Mouse (Mus musculus): ENCODE data around the gene Shisal1.

DNA sequence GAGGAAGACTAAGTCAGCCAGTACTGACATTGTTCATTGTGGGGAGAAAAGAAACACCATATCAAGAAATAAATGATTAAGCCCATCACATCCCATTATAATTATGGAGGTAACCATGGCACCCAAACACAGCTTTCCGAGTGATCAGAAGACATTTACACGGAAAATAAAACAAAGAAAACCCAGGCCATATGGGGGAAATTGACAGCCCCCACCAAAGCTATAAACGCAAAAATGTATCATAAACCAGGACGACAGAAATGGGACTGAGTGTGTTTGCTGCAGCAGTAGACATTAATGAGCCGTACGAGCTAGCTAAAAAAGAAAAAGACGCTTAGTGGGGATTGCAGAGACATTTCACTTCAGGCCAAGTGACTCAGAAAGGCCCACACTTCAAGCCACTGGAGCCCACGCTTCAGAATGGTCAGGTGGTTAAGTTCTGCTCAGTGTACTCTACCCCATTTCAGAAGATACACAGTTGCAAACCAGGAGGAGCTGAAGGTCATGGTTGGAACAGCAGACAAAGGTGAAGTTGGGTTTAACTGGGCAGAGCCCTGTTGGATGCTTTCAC is 60.8 kb downstream of the Shisal1 start:
- TF ChIP-seq CTCF (IDR thresholded peaks at IDR 0.05 in 2 of 3, conservative IDR thresholded peaks at IDR 0.05 in 1 of 3; ENCODE audit: control insufficient read depth in 1 of 3, insufficient read depth in 1 of 3, low read depth in 2 of 3, low read length in 3 of 3, poor library complexity in 1 of 3, severe bottlenecking in 1 of 3) (no peak), CHD2 (IDR thresholded peaks at IDR 0.05; ENCODE audit: low read length) (no peak), POLR2A (IDR thresholded peaks at IDR 0.05; ENCODE audit: control insufficient read depth in 1 of 2, insufficient read depth in 1 of 2, low read depth in 1 of 2, low read length in 2 of 2, poor library complexity in 1 of 2) (no peak), SIN3A (IDR thresholded peaks at IDR 0.05; ENCODE audit: low read length) (no peak), RCOR1 (IDR thresholded peaks at IDR 0.05; ENCODE audit: low read depth, low read length) (no peak), KAT2A (conservative IDR thresholded peaks at IDR 0.05; ENCODE audit: low read depth, low read length) (no peak)
